Mouse (Mus musculus) right cerebral cortex, postnatal 4 days (tissue): ENCODE data around the gene Cdhr2.

ENCODE experiments used
- DNase-seq: peaks from one replicate; pipeline ENCODE4 v3.0.0-alpha.2; 2022

The Cdhr2 gene

DNA sequence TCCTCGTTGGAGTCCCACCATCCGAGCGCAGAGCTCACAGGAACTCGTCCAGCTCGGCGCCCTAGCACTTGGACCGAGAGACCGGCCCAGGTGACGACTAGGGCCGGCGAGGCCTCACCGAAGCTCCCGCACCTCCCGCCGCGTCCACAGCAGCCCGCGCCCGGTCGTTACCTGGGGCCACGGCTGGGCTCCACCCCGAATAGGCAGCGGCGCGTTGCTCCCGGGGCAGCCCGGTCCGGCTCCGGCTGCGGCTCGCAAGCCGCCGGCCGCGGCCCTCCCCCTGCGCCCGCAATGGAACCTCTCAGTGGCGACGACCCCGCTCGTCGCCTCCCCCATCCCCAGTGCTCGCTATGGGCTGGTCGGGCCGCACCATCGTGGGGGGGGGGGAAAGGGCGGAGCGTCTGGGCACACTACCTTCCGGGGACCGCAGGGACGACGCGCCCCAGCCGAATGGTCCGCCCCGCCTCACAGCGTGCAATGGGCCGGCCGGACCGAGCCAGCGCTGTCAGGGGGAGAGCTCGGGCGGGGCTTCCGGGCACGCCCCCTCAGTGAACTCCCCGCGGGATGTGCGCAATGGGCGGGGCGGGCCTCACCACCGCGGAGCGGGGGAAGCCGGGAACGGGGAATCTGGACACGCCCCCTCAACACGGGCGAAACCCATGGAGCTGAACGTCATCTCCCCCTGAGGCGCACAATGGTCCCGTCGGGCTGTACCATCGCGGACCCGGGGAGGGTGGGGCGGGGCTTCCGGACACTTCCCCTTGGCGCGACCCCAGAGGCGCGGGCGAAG, 7.5 kb upstream of the Cdhr2 start, which contains the start of gene Rnf44:
TSS of gene Rnf44 (minus strand) at position 350 of the 790 bp plus-strand sequence.
- DNase-seq: peak; percentile 99

DNA sequence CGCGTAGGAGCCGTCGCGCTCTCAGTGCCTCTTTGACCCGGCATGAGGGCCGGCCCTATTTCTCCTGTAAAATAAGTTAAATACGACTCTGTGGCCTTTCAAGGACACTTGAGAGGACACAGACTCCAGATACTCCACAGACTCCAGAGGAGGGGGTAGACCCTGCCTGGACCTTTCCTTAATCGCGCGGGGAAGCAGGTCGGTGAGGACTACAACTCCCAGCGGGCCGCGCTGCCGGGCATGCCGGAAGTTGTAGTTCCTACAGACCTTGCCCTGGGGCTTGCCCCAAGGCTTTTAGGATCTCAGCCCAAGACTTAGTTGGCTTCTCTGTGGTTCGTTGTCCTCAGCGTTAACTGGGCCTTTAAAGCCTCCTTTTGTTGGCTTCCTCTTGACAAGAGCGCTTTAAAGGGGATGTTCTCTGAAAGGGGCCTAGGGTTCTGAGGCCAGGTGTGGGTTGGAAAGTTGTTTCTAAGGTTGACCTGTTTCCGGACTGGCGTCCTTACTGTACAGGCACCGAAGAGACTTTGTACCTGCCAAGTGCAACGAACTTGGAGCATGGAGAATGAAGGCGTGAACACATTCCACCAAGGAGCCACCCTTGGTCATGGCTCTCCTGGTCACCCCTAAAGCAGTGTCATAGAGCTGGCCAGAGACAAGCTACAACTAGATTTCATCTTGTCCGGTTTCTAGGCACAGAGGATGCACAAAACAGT, 6.8 kb upstream of the Cdhr2 start:
- DNase-seq: no peak

DNA sequence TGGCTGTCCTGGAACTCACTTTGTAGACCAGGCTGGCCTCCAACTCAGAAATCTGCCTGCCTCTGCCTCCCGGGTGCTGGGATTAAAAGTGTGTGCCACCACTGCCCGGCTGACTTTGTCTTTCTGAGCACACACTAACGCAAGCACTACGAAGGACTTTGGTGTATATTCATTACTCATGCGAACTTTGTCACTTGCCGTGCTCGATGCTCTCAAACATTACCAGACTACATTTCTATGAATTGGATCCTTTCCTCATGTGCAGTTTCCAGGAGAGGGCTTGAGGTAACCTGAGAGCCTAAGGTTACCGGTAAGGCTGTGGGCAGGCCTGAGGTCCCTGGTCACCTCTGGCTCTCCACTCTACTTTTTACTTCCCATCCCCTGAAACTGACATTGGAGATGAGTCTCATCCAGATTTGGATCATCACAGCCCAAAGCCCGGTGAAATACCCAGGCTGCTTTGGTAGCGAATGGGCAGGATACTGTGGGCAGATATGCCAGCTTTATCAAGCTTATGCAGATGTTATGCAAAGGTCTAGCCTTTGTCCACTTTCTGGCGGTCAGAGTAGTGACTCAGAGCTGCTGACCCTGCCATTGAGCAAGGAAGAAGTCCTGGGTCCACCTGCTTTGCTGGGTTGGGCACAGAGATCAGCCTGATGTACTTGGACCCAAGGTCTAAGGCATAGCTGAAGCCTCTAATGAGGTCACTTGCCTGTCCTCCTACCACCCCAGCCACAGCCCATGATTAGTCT, 5.6 kb upstream of the Cdhr2 start:
- DNase-seq: no peak

DNA sequence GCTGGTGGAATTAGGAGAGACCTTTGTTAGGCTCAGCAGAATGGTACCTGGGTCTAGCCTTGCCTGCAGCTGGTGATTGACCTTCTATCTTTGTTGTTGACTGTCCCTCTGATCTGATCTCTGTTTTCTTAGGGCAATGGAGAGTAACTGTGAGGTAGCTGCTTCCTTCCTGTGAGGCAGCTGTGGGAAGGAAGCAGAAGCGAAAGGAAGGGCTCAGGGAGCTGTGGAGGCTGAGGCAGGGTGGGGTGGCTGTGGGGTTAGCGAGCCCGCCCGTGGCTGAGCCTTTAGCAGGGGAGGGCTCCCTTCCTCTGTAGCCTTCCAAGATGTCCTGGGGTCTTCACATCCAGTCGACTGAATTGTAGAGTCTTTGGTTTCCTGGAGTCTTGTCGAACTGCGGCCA, 1.2 kb downstream of the Cdhr2 start:
- DNase-seq: no peak

DNA sequence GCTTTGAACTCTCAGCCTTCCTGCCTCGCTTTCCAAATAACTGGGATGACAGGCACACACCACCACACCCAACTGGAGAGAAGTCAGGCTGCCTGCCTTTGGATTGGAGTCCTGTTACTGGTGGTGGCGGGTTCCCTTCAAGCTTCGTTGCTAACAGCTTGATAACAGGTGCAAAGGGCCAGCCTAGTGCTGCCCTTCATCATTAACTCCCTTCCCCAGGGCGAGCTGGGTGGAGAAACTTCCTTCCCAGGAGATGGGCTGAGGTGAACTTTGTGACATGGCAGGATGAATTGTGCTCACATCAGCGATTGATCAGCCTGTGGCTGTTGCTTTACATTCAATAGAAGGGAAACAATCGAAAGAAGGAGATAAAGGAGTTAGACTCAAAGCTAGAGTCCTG, 3.6 kb downstream of the Cdhr2 start:
- no peak for DNase-seq

DNA sequence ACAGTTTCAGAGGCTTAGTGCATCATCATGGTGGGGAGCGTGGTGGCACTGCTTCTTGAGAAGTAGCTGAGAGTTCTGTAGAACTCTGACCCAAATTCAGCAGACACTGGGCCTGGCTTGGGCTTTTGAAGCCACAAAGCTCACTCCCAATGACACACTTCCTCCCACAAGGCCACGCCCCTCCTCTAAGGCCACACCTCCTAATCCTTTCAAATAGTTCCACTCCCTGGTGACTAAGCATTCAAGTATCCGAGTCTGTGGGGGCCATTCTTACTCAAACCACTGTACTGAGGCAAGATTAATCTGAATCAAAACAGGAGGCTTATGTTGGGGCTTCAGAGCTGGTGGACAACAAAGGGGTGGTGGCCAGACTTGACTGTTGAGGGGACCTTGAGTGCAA, 9.6 kb downstream of the Cdhr2 start:
- DNase-seq: no peak

DNA sequence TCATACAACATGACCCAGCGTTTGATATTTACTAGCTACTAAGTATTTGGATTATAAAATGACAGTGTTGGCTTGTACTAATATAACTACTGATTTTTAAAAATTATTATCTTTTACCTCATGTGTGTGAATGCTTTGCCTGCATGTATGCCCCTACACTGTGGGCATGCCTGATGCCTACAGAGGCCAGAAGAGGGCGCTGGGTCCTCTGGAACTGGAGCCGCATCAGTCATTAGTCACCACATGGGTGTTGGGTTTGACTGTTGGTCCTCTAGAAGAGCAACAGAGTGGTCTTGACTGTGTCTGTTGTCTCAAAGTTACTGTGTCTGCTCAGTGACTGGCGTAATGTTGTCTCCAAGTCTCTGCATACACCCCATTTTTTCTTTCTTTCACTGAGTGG, 13.1 kb downstream of the Cdhr2 start:
- no peak for DNase-seq

DNA sequence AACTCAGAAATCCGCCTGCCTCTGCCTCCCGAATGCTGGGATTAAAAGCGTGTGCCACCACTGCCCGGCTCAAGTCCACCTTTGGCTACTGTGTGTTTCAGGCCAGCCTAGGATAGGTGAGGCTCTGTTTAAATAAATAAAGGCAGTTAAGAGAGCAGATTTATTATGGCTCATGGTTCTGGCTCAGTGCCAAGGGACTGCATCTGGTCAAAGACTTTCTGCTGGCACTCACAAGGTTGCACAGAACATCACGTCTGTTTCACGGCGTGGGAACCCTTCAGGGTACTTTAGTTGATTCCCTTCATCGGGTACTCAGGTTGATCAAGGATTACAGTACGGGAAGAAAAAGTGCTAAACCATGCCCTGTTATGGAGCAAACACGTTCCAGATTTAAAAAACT, 13.7 kb downstream of the Cdhr2 start:
- no peak for DNase-seq

DNA sequence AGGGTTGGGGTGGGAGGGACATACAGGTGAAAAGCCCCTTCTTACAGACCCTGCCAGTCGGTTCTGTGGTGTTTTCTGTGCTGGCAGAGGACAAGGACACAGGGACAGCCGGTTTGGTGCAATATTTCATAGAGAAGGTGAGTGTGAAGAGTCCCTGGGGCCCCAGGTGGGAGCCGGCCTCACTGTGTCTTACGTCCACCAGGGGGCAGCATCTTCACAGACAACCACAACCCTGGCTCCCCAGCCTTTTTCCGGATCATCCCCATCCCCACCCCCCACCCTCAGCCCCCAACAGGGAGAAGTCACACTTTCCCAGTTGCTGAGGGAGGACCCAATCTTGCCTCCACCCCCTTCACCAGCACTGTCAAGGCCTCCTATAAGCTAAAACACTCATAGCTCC, 15.7 kb downstream of the Cdhr2 start:
- peak; percentile 64 for DNase-seq

DNA sequence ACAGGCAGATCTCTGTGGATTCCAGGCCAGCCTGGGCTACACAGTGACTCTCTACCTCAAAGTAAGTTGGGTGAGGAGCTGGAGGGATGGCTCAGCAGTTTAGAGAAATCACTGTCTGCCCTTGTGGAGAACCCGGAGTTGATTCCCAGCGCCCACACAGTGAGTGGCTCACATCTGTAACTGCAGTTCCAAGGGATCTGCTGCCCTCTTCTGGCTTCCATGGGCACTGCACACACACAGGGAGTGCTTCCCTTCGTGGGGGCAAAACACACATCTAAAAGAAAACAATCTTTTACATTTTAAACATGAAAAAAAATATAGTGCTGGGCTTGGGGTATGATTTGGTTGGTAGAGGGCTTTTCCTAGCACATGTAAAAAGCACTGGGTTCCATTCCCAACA, 21.9 kb downstream of the Cdhr2 start:
- DNase-seq: no peak

DNA sequence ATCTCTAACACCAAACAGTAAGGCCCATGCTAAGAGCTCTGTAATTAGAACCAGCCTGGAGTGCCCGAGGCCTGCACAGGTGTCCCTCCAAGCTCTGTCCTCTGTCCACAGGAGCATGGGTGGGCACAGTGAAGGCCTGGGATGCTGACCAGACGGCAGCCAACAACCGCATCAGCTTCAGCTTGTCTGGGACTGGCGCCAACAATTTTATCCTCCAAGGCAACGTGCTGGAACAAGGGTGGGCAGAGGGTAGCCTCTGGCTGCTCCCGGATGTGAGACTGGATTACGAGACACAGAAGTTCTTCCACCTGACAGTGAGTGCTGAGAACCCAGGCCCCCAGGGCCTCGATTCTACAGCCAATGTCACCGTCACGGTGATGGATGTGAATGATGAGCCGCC, 24.9 kb downstream of the Cdhr2 start:
- no peak for DNase-seq

DNA sequence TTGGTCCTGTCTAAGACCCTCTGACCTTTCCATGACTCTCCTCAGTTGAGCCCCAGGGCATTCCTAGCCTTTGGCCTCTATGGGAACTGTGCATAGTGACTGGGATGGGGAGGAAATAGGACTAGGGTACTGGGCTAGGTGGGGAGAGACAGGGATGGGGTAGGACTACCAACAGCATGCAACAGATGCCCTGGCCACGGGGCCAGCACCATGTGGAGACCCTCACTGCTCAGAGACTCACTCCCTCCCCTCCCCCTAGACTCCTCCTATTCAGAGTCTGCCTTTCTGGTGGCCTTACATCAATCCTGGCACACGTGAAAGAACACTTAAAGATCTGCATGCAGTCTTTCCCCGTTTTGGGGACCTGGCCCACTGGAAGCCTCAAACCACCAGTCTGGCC, 35.7 kb downstream of the Cdhr2 start:
- no peak for DNase-seq

DNA sequence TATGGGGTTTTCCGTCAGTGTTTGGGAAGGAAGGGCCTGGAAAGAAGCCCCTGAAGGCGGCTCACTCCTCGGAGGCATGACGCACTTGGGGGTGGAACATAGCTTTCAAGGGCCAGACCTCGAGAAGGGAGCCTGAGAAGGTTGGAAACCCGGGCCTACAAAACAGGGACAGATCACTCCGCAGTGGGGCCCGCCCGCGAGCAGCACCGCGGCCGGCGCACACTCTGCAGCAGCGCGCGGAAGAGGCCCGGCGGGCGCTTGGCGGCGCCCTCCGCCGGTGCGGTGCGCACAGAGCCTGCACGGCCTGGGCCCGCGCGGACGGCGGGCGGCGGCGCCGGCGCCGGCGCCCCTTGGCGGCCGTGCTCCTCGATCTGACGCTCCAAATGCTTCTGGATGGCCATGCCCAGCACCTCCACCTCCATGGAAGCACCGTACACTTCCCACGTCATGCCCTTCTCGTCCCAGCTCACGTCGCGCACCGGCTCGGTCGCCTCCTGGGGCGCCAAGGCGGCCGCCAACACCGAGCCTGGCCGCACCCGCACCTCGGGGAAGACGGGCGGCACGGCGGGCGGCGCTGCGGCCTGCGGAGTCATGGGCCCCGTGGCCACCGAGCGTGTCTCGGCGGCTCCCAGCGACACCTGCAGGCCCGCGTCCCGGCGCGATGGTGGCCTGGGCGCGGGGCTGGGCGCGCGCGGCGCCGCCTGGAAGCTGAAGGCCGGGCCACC, 36.4 kb downstream of the Cdhr2 start:
- DNase-seq: no peak

DNA sequence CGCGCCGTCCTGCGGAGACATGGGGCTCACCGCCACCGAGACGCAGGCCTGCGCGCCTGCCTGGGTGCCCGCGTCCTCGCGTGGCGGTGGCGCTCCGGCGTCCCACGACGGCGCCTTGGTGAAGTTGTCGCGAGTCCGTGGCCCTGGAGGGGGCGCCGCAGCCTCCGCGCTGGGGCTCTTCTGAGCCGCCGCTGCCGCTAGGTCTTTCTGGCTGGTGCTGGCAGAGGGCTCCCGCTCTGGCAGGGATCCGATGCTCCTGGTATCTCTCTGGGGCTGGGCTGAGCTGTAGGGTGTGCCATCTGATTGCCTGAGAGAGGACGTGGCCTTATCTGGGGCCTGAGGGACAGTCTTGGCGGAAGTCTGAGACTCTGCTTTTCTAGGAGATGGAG, 36.9 kb downstream of the Cdhr2 start:
- DNase-seq: peak; percentile 50

DNA sequence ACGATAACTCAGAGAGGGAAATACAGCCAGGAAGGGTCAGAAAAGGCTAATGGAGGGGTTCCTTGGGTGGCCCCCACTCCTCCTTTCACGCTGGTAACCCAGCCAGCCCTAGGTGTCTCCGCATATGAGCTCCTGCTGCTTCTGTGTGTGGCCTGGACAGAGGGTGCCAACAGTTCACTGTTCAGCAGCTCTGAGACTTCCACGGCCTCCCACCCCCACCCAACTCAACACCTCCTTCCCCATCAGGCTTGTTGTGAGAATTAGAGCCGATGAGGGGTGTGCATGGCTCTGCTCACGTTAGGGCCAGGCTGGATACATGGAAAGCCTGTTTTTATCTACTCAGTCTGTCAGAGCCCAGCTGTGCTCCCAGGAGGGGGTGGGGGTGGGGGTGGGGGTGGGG, 44.8 kb downstream of the Cdhr2 start:
- DNase-seq: no peak

DNA sequence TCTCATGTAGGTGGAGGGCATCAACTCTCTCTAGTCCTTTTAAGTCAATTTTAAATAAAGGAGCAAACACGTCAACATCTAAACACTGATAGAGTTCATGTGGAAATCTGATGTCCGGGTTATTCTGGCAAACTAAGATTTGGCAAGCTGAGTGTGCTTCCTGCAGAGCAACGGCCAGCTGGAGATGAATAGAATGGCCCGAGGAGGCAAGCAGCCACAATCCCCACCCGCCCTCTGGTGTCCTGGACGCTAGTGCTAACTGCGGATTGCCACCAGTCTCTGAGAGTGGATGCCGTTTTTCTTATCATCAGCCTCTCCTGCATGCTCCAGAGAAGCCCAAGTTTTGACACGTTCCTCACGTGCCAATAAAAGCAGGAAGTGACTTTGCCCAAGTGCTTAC, 45.6 kb downstream of the Cdhr2 start:
- DNase-seq: no peak

DNA sequence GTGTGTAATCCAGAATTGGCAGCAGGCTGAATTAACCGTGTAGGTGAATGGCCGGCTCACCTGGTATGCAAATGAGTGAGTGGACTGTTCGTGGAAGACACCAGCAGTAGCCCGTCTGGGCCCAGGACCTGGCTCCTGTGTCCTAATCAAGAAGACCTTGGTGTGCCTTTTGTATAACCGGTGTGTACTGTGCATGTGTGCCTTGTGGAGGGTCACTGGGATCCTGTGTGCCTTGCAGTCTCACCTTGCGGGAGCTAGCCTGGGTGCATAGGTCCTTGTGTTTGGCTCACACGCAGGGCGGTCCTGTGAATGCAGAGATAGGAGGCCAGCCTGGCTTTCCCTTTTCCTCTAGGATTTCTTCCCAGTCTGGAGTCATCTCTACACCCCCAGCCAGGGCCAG, 46.9 kb downstream of the Cdhr2 start:
- DNase-seq: no peak

DNA sequence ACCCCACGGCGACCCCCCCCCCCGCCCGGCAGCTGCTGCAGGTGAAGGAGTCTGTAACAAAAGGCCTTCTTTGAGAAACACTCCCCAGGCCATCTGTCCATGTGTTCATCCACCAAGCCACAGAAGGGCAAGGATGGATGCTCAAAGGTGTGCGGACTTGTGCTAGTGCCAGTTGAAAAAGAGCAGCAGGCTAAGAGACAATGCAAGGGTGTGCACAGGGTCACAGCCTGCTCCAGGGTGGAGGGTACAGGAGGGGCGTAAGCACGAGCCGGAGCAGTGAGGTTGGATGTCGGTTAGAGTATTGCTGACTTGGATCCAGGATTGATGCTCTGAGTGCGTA, 47.4 kb downstream of the Cdhr2 start:
- no peak for DNase-seq

DNA sequence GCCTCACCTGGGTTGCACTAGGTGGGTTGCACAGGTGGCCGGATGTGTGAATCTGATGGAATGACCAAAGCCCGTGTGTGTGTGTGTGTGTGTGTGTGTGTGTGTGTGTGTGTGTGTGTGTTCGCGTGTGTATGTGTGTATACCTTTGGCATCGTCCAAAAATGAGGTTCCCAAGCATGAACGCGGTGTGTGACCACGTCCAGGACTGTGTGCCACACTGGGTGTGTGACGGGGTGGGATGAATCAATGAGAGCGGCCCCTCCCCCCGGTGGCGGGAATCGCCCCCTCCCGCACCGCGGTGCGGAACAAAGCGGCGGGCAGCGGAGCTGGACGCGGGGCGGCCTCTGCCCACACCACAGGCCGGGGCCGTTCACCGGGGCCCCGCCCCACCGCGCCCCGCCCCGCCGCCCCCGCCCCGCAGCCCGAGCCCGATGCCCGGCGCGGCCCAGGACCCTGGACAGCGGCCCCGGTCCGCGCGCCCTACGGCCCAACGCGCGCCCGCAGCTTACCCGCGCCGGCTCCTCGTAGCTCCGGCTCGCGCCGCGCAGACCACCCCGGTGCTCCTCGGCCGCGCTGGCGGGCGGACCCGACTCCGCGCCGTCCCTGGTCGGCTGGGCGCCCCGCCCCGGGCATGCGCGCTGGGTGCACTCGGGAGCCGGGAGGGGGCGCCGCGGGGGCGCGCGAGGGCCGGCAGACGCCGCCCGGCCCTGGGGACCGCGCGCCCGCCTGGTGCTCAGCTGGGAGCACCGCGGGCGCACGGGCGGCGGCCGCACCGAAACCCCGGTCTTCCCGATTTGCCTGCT, 48.0 kb downstream of the Cdhr2 start:
- peak; percentile 87 for DNase-seq

DNA sequence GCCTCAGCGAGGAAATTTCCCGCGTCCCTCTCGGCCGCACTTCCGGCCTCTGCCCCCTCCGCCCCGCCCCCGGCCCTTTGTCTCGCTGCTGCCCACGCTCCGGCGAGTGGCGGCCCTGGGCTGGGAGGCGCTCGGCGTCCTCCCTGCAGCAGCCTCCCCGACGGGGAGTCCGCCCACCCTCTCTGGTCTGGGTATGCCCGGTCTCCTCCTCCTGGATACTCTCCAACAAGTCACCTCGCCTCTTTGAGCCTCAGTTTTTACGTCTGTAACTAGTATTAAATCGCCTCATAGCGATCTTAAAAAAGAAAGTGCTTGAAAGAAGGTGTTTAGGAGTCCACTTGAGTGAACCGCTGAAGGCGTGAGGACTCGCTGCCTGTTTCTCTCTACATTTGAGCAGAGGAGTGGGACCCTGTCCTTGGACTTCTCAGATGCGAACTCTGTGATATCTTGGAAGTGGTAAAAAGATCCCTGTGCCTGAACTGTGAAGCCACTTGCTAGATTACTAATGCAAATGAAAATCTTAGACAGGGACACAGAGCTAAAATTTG, 48.7 kb downstream of the Cdhr2 start, which contains the start of gene Gprin1:
TSS of gene Gprin1 (minus strand) at position 11 of the 548 bp plus-strand sequence.
- no peak for DNase-seq

DNA sequence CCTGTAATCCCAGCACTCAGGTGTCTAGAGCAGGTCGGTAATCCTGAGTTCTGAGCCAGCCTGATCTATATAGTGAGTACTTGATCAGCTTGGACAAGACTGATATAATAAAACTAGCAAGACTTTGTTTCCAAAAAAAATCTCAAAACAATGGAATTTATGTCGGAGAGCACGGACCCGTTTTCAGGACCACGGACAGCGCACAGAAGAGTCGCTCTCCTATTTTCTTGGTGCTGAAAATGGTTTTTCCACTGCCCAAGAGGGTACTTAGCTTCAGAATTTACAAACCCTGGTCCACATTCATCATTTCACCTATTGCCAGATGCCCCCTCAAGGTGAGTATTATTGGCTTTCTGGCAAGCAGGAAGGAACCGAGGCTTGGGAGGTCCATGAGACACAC, 49.4 kb downstream of the Cdhr2 start:
- DNase-seq: no peak

DNA sequence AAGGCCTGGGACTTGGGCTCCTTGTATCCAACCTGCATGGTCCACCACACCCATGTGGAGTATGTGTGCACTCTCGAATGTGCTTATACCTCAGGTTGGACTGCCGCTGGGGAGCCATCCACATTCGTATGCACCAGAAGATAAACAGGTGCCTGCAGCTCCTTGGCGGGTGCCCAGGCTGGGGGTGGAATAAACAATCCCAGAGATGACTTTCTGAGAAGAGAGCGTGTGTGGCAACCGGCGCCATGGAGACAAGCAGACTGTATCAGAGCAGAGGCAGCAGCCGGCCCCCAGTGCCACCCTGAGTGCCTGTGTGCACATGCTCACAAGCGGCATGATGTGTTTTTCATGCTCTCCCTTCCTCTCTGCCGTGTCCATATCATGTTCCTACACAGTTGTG, 51.4 kb downstream of the Cdhr2 start:
- peak; percentile 71 for DNase-seq
